Mouse (Mus musculus) layer of hippocampus, postnatal 10 days (tissue): ENCODE measurements around the gene Cbln1. TPM values are rescaled to one million over a fixed set of nuclear protein-coding genes. Genes with fewer than 3 reads are reported as not detected.

Source experiments
- DNase-seq, 2 experiments: peaks; one replicate each; pipeline ENCODE4 v3.0.0; 2021; ENCODE audit warnings: low spot score in 2 of 2
- long read RNA-seq: library from polyadenylated mRNA; stranded (forward); transcript quantifications from one replicate; pipeline ENCODE4 v2.0.0, GENCODE M21; 2023
- total RNA-seq, 2 experiments: library from RNA; stranded (reverse); gene quantifications; 2 replicates each; pipeline ENCODE4 v1.2.3; 2021

Gene Cbln1
- total RNA-seq, result 10 to 100 TPM; 15.0 to 20.9 TPM
- long read RNA-seq, partial matches to known transcripts, result 4 of 8 reads
- long read RNA-seq, other reads (novel, unspliced or antisense), result 0 of 8 reads

DNA sequence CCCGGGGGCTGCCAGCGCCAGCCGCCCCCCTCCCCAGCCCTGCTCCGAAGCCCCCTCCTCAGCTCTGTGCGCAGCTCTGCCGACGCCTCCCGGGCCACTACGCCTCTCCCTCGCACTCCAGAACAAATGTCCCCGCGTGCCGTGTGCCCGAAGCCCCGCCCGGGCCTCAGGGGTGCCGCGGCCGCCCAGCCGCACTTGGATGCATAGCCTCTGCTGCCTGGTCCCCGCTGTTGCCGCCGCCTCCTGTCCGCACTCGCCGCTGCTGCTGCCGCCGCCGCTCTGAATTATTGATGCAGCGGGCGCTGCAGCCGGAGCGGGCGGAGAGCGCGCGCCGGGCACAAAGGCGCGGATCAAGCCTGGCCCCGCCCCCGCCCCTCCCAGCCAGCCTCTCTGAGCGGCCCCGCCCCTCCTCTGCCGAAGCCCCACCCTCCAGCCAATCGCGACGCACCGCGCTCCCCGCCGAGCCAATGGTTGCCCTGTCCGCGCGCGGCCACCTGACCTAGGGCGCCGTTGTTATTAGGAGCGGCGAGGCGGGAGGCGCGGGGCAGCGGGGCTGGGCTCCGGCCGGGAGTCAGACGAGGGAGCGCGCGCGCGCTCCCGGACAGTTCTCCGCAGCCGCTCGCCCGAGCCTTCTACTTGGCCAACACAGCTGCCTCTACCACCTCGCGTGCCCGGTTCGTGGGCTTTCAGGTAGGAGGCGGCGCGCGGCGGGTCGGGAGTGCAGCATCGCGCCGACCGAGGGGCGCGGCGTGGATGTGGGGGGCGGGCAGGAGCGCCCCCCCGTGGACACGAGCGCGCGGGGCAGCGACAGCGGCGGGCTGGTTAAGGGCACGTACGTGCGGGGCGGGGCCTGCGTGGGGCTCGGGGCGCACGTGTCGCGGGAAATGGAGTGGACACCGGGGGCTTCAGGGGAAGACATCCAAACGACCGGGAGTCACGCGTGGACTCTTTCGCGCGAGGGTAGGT lies at the start of gene Cbln1:
Gene Cbln1, minus strand, starts transcription at position 339 of the 966 bp plus-strand sequence.
- peak; percentile 85 to 90 for DNase-seq

DNA sequence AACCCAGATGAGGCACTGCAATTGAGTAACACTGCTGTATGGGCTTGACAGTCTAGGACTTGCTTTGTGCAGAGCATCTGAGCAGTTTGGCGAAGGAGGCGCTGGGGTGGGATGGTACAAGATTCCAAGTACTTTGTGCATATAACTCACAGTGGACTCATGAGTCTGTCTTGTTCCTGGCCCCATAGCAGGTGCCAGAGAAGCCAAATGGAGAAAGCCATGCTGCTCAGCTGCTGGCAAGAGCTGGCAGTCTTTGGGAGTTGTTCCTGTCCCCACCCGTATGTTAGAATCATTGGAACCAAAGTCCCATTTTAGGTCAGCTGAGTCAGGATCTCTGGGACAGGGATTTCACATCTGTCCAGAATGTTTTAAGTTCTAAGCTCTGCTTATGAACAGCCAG lies 44.7 kb upstream of the Cbln1 start:
- DNase-seq, result no peak

GRCm38 (mm10) chr8:87513796-87514195 lies 41.4 kb upstream of the Cbln1 start:
- DNase-seq, result no peak

GRCm38 (mm10) chr8:87513350-87513749 lies 40.9 kb upstream of the Cbln1 start:
- no peak for DNase-seq

GRCm38 (mm10) chr8:87512636-87513035 lies 40.2 kb upstream of the Cbln1 start:
- no peak for DNase-seq

DNA sequence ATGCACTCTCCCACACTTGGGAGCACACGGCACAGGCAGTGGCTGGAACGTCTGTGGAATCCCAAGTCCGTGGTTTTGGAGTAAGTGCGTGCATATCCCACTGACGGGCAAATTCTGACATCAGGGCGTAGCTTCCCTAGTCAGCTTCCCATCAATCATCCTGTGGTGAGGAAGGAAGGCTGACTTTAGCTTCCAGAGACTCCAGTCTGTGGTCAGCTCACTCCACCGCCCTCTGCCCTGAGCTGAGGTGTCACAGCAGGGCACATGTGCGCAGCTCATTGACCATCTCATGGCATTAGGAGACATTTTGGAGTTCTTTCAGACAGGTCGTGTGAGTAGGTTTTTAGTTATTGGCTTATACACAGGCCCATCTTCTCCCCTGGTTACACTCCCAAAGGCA lies 34.6 kb upstream of the Cbln1 start:
- DNase-seq, result no peak

DNA sequence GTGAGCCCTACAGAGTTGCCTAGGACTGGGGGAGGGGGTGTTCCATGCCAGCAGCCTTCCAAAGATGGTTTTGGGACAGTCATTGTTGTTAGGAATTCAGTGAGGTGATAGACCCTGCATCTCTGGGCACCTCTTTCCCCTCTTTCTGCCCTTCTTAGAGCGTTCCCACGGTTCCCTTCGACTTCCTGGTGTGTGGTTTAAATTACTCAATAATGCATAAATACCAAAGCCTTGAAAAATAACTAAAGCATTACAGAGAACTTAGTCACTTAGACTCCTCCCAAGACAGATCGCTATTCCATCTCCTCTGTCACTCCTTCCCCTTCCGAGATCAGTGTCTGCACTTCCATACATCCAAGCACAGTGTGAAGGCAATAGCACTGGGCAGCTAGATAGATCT lies 32.0 kb upstream of the Cbln1 start:
- no peak for DNase-seq

GRCm38 (mm10) chr8:87502684-87503083 lies 30.3 kb upstream of the Cbln1 start:
- no peak for DNase-seq

- no peak for DNase-seq
Measured at GRCm38 (mm10) chr8:87497641-87498040, 25.2 kb upstream of the Cbln1 start.

DNA sequence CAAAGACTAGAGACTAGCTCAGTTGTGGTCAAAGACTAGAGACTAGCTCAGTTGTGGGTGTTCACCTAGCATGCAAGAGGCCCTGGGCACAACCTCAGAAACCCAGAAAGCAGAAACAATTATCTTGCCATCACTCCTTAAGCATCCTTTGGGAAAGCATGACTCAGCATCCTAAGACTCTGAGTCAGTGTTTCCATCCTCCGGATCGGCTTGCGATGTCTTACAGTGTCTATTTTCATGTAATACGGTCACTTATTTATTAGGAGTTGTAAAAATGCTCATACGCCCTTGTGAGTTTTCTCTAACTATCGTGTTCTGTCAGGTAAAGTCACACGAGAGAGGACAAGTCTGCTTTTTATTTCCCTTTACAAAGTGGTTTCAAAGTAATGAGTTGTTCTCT lies 24.1 kb upstream of the Cbln1 start:
- DNase-seq, result no peak

DNA sequence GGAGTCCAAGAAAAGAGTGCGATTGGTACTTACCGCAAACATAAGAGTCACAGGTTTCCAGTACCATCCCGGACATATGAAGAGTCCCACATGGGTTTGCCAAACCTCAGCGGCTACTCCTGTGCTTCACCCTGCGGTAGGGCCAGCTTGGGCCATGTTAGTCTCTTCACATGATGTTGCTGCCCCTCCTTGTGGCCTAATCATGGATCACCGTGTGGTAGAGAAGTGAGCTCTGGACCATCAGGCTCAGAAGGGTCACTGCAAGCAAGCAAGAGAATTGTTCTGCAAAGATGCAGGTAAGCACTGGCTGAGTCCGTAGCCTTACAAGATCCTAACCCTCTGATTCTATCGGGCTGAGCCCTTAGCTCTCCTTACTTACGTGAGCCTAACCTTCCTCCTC lies 22.5 kb upstream of the Cbln1 start:
- DNase-seq, result no peak

DNA sequence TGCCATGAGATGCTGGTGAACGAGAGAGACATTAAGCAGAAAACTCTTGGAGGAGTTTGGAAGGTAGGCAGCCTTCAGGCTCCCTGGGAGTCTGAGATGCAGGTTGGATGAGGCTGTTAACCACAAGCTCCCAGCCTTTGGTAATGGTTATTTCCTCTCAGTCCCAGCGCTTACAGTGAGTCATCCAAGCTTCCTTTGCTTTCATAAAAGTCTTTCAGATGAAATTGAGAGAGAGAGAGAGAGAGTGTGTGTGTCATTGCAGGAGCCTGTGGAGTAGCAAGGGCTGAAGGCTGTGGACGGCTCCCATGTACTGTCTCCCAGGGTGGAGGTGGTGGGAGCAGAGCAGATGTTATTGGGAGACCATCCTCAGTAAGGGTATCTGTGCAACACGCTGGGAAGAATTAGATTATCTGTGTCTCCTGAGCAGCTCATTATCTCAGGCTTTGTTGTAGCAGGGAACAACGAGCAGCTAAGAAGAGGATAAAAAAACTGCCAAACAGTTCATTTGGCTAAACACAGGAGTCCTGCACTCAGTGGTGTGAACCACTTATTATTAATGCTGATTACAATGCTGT lies 17.5 kb upstream of the Cbln1 start:
- no peak for DNase-seq

DNA sequence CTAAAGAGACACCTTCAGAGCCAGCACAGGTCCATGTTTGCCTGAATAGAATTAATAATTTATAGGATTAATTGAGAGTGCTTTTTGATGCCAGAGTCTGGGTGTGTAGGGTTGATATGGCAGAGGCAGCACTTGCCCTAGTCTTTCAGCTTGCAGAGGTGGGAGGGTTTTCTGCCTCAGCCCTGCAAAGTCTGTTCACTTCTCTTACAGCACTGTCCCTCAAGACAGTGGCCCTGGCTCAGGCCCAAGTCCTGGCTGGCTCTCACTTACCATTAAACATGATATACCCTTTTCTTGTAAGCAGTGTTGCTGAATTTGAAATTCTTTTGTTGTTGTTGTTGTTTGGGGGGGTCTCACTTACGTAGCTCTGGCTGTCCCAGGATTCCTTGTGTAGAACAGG lies 9.0 kb upstream of the Cbln1 start:
- no peak for DNase-seq

- no peak for DNase-seq
Measured at GRCm38 (mm10) chr8:87478221-87478620, 5.8 kb upstream of the Cbln1 start.

DNA sequence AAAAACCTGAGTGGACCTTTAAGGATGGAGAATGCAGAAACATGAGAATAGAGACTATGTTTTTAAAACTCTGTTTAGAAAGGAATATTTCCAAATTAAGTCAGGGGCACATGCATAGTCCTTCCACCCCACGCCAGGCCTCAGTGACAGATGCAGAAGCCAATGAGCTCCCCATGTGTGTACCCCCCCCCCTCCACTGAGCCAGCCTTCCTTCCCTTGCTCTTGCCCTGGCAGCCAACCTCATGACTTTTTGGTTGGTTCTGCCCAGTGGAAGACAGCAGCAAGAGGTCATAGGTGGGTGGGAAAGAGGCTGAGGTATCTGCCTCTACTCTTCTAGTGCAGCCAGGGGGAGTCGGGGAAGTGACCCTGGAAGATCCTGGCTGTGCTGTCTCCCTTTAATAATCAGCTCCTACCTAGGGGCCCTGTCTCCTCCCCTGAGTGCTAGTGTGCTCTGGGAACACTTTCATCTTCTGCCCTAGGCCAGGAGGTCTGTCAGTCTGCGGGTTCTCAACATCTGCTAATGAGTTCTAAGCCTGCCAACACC lies 4.8 kb upstream of the Cbln1 start:
- no peak for DNase-seq

DNA sequence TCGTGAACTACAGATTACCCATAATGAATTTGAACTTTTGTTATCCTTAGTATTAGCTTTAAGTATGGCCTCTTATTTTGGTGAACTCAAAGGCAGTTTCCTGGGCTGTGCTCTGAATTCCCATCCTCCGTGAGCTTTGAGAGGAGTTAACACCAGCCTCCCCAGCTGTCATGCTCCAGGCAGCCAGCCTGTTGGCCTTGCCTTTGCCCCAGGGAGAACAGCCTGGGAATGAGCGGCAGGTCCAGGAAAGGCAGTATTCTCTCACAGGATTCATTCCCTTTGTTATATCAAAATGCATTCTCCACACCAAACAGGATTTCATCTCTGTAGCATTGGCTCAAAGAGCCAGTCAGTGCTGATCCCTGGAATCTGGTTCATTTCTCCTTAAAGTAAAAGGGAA lies 3.1 kb upstream of the Cbln1 start:
- no peak for DNase-seq

GRCm38 (mm10) chr8:87474379-87474778 lies 2.0 kb upstream of the Cbln1 start:
- DNase-seq, result no peak

DNA sequence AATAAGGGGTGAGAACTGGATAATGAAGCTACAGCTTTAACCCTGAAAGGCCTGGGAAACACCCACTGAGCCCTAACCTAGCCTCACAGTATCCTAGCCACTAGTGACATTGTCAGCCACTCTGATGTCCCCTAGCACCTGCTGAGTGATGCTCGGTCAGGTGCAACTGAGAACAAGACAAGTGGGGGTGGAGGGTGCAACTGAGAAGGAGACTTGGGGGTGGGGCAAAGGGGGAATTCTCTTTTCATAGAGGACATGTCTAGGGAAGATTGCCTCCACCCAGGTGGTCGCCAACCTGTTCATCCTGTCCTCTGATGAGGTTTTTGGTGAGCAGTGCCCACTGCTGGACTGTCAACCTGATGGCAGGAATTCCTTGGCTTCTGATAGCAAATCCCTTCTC lies 1.5 kb upstream of the Cbln1 start:
- no peak for DNase-seq

DNA sequence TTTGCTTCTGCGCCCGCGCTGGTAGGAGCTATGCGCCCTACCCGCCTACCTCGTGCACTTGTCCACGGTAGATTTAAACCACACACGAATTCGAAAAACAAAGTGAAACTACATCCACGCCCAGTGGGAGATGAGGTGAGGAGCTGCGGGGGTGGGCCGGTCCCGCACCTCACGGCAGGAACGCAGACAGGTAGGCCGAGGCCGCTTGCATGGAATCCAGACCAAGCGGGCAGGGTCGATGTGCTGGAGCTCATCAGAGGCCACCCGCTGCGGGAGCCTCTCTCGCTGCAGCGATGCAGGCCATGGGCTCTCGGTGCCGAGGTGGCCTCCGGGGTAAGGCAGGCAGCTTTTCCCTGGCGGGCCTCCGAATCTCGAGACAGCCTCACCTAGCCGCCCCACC lies 905 bp upstream of the Cbln1 start:
- DNase-seq, result peak in 1 of 2 experiments; percentile 32

DNA sequence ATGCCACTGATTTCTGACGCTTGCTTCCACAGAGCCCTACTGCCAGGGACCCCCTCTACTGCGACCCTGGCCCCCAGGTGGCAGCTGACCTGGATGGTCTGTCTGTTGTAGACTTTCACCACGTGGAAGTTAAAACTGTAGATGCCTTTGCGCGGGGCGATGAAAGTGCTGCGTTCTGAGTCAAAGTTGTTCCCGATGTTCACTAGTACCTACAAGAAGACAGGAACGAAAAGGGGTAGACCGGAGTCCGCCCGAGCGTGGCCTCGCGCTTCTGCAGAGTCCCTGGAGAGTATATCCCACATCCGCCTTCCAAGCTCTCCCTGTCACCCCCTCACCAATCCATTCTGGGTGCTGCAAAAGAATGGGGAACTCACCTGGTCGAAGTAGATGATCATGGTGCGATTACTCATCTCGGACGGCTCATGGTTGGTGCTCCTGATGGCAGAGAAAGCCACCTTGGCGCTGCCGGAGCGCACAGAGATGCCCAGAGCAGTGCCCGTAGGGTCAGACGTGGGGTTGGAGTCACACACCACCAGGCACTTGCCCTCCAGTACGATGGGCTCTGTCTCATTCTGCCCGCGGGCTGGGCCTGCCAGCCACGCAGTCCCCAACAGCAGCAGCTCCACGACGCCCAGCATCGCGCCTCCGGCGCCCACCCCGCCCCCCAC lies 672 bp downstream of the Cbln1 start:
- DNase-seq, result peak in 1 of 2 experiments; percentile 29

- no peak for DNase-seq
Measured at GRCm38 (mm10) chr8:87470834-87471602, 1.4 kb downstream of the Cbln1 start.
